Mouse (Mus musculus) MEL (cell line): ENCODE measurements around the gene Arhgap6.

Experiments used
- CTCF ChIP-seq, 3 experiments: IDR thresholded peaks in 2 of 3; conservative IDR thresholded peaks in 1 of 3; 2 replicates each; pipeline ENCODE4 v1.5.1; 2011 to 2012; ENCODE audit warnings: low read length in 3 of 3, low read depth in 2 of 3, mild to moderate bottlenecking in 2 of 3, improper control_type of control experiment in 1 of 3, inconsistent platforms in 1 of 3, mixed read lengths in 1 of 3, moderate library complexity in 1 of 3; ENCODE audit not compliant: control insufficient read depth in 1 of 3, insufficient read depth in 1 of 3, poor library complexity in 1 of 3, severe bottlenecking in 1 of 3
- ELF1 ChIP-seq: IDR thresholded peaks from 2 replicates; pipeline ENCODE4 v1.6.1; 2014; ENCODE audit warnings: low read depth, mild to moderate bottlenecking, inconsistent platforms, low read length, improper control_type of control experiment, moderate library complexity
- EP300 ChIP-seq, 2 experiments: IDR thresholded peaks; 2 replicates each; pipeline ENCODE4 v1.6.1; 2011; ENCODE audit warnings: improper control_type of control experiment in 2 of 2, low read length in 2 of 2, low read depth in 1 of 2, mild to moderate bottlenecking in 1 of 2
- GABPA ChIP-seq: IDR thresholded peaks from 2 replicates; pipeline ENCODE4 v1.6.1; 2012; ENCODE audit warnings: low read depth, mild to moderate bottlenecking, inconsistent platforms, low read length, improper control_type of control experiment, moderate library complexity
- GATA1 ChIP-seq: IDR thresholded peaks from 2 replicates; pipeline ENCODE4 v1.6.1; 2011; ENCODE audit warnings: low read depth, low read length, improper control_type of control experiment
- MEF2A ChIP-seq: IDR thresholded peaks from 2 replicates; pipeline ENCODE4 v1.6.1; 2014; ENCODE audit warnings: low read depth, mild to moderate bottlenecking, inconsistent platforms, low read length, improper control_type of control experiment; ENCODE audit not compliant: poor library complexity, insufficient replicate concordance, severe bottlenecking; ENCODE audit errors: extremely low read depth
- POLR2AphosphoS2 ChIP-seq: IDR thresholded peaks from 2 replicates; pipeline ENCODE4 v1.6.1; 2011; ENCODE audit warnings: low read length, improper control_type of control experiment
- TCF12 ChIP-seq: IDR thresholded peaks from 2 replicates; pipeline ENCODE4 v1.6.1; 2014; ENCODE audit warnings: low read depth, mild to moderate bottlenecking, inconsistent platforms, low read length, improper control_type of control experiment, moderate library complexity
- ZKSCAN1 ChIP-seq: IDR thresholded peaks from 2 replicates; pipeline ENCODE4 v1.6.1; 2012; ENCODE audit warnings: low read depth, mild to moderate bottlenecking, inconsistent platforms, low read length, improper control_type of control experiment, moderate library complexity
- ZNF384 ChIP-seq: IDR thresholded peaks from 2 replicates; pipeline ENCODE4 v1.6.1; 2012; ENCODE audit warnings: low read depth, mild to moderate bottlenecking, inconsistent platforms, low read length, improper control_type of control experiment

DNA sequence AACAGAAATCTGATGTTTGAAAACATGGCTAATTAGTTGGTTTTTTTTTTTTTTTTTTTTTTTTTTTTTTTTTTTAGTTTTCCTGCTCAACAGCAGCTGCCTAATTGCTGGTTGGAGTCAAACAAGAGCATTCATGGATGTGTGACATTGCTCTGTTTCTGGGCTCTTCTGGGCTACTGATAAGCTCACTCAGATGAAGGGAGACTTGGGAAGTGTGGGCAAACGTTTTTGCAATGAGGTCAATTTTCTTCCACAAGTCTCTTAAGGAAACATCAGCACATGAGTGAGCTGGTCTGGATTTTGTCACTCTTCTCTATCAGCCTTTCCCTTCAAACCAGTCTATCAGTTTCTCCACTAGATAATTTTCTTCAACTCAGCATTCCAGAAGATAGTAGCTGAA is 79.8 kb downstream of the Arhgap6 start:
- no peak for TF ChIP-seq ELF1
- TF ChIP-seq EP300 (IDR thresholded peaks at IDR 0.05; ENCODE audit: low read depth in 1 of 2, low read length in 2 of 2), result no peak
- TF ChIP-seq TCF12, result no peak
- TF ChIP-seq MEF2A, result no peak
- no peak for TF ChIP-seq POLR2AphosphoS2
- no peak for TF ChIP-seq GATA1
- TF ChIP-seq CTCF (IDR thresholded peaks at IDR 0.05 in 2 of 3, conservative IDR thresholded peaks at IDR 0.05 in 1 of 3; ENCODE audit: control insufficient read depth in 1 of 3, insufficient read depth in 1 of 3, low read depth in 2 of 3, low read length in 3 of 3, poor library complexity in 1 of 3, severe bottlenecking in 1 of 3), result no peak
- no peak for TF ChIP-seq ZNF384
- no peak for TF ChIP-seq GABPA
- no peak for TF ChIP-seq ZKSCAN1
